Mouse (Mus musculus) lung, postnatal 0 days (tissue): ENCODE results near the gene Bola2. TPM values are rescaled to one million over a fixed set of nuclear protein-coding genes. Genes with fewer than 3 reads are reported as not detected.
"Not testable (repeated sequence)": the region's sequence is repeated elsewhere in the genome, so short reads cannot be mapped to it uniquely, and the experiment has no call there.

Experiments used
- ATAC-seq: fragments of 200-750 bp; cut with Nextera tagmentation; 2 replicates; pipeline ENCODE4 v1.8.0; 2017; ENCODE audit warnings: moderate library complexity
- DNase-seq: peaks from one replicate; pipeline ENCODE4 v3.0.0-alpha.2; 2016; ENCODE audit warnings: low spot score
- H3K27ac ChIP-seq: fragments of 300-500 bp; sonication (generic); 2 replicates; pipeline ENCODE4 v1.5.1; 2014; ENCODE audit warnings: antibody characterized with exemption, mild to moderate bottlenecking, low read length, mixed read lengths
- H3K27me3 ChIP-seq: fragments of 300-500 bp; sonication (generic); replicated peaks from 2 replicates; pipeline ENCODE4 v1.6.1; 2014; ENCODE audit warnings: low read length, mixed read lengths; ENCODE audit not compliant: insufficient read depth
- H3K36me3 ChIP-seq: fragments of 300-500 bp; sonication (generic); 2 replicates; pipeline ENCODE4 v1.6.1; 2014; ENCODE audit warnings: low read length, mixed read lengths; ENCODE audit not compliant: insufficient read depth
- H3K4me1 ChIP-seq: fragments of 300-500 bp; sonication (generic); 2 replicates; pipeline ENCODE4 v1.6.1; 2014; ENCODE audit warnings: antibody characterized with exemption, low read depth, low read length, mixed read lengths; ENCODE audit not compliant: insufficient read depth
- H3K4me2 ChIP-seq: fragments of 300-500 bp; sonication (generic); replicated peaks from 2 replicates; pipeline ENCODE4 v1.6.1; 2014; ENCODE audit warnings: low read depth, mild to moderate bottlenecking, low read length, moderate library complexity, mixed read lengths
- H3K4me3 ChIP-seq: fragments of 300-500 bp; sonication (generic); 2 replicates; pipeline ENCODE4 v1.5.1; 2014; ENCODE audit warnings: low read depth, low read length
- H3K9ac ChIP-seq: fragments of 300-500 bp; sonication (generic); replicated peaks from 2 replicates; pipeline ENCODE4 v1.6.1; 2014; ENCODE audit warnings: low read depth, mild to moderate bottlenecking
- H3K9me3 ChIP-seq: fragments of 300-500 bp; sonication (generic); 2 replicates; pipeline ENCODE4 v1.6.1; 2016; ENCODE audit warnings: low read length, mixed read lengths
- CTCF ChIP-seq: IDR thresholded peaks from 2 replicates; pipeline ENCODE4 v1.5.1; 2016; ENCODE audit warnings: antibody characterized with exemption, mild to moderate bottlenecking
- EP300 ChIP-seq: IDR thresholded peaks from 2 replicates; pipeline ENCODE4 v1.6.1; 2016; ENCODE audit warnings: antibody characterized with exemption, mild to moderate bottlenecking, control low read depth
- WGBS: fragments of 180-500 bp; shearing (Covaris S2); extraction: QIAGEN DNeasy Blood & Tissue Kit; methylation state at CpG from one replicate; pipeline ENCODE4 v1.1.7; 2014; 5-methylcytosine and 5-hydroxymethylcytosine counted together
- polyA plus RNA-seq: library from polyadenylated mRNA; unstranded; fragments of >200 nt; fragmentation: Nextera tagmentation; extraction: Ambion mirVana; gene quantifications from 2 replicates; pipeline ENCODE4 v1.2.1, GENCODE M21; 2015

The Bola2 gene
- polyA plus RNA-seq, 1 experiment from 2014 or later: 77.4 TPM

GRCm38 (mm10) chr7:126678545-126679341, 16.5 kb upstream of the Bola2 start:
- Histone ChIP-seq H3K4me2 (no peak overlapping the region), H3K4me3 (no peak overlapping the region), H3K27me3 (no peaks in the 10 kb centered on the region), H3K4me1 (peaks cover 20% of the 10 kb centered on the region; the same call in 1 of the 2 replicates), H3K36me3 (no peaks in the 10 kb centered on the region), H3K9me3 (no peaks in the 10 kb centered on the region), H3K9ac (no peak overlapping the region), H3K27ac (no peak overlapping the region)
- ATAC-seq: no peak
- WGBS: 54% methylated on average over 8 of the region's 8 CpGs
- DNase-seq: no peak
- TF ChIP-seq CTCF (no peak), EP300 (no peak)

GRCm38 (mm10) chr7:126679683-126680082, 15.5 kb upstream of the Bola2 start:
- H3K9me3 ChIP-seq: no peaks in the 10 kb centered on the region
- no peak overlapping the region for H3K4me2 ChIP-seq
- H3K4me3 ChIP-seq: no peak overlapping the region
- H3K4me1 ChIP-seq: peaks cover 20% of the 10 kb centered on the region; the same call in 1 of the 2 replicates
- no peak overlapping the region for H3K9ac ChIP-seq
- H3K36me3 ChIP-seq: no peaks in the 10 kb centered on the region
- TF ChIP-seq CTCF: no peak
- no peak for TF ChIP-seq EP300
- 83% methylated on average over 5 of the region's 5 CpGs for WGBS
- DNase-seq (peak; percentile 40), ATAC-seq (no peak)
- no peaks in the 10 kb centered on the region for H3K27me3 ChIP-seq
- no peak overlapping the region for H3K27ac ChIP-seq

- H3K9ac ChIP-seq: no peak overlapping the region
- peak; percentile 36 for DNase-seq
- H3K27me3 ChIP-seq: no peaks in the 10 kb centered on the region
- no peak overlapping the region for H3K4me3 ChIP-seq
- H3K4me2 ChIP-seq: no peak overlapping the region
- no peak for ATAC-seq
- no peak overlapping the region for H3K27ac ChIP-seq
- no peak for TF ChIP-seq EP300
- no peak for TF ChIP-seq CTCF
- H3K9me3 ChIP-seq: no peaks in the 10 kb centered on the region
- WGBS: 75% methylated on average over 5 of the region's 5 CpGs
- H3K4me1 ChIP-seq: peaks cover 8% of the 10 kb centered on the region; the same call in 1 of the 2 replicates
- H3K36me3 ChIP-seq: no peaks in the 10 kb centered on the region
These were observed 14.0 kb upstream of the Bola2 start for GRCm38 (mm10) chr7:126681221-126681620.

DNA sequence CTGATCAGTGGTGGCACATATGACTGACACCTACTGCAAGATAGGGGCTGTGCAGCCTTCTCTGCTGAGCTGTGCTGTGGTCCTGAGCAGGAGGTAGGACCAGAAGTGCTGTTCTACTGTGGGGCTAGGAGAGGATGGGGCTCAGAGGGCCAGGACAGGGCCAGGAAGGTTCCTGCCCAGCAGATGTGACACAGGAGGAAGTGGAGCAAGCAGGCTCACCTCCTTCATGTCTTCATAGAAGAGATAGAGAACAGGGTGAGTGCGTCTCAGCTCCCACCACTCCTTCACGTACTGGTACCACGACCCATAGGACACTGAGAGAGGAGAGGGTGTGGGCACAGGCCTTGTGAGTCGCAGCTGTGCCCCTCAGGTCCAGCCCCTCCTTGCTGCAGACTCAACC, 7.0 kb upstream of the Bola2 start:
- H3K4me1 ChIP-seq, H3K9ac ChIP-seq, ATAC-seq, H3K4me3 ChIP-seq, H3K27me3 ChIP-seq, H3K36me3 ChIP-seq, H3K4me2 ChIP-seq, H3K27ac ChIP-seq, DNase-seq, H3K9me3 ChIP-seq: not testable (repeated sequence)
- WGBS: 80% methylated on average over 1 of the region's 4 CpGs

DNA sequence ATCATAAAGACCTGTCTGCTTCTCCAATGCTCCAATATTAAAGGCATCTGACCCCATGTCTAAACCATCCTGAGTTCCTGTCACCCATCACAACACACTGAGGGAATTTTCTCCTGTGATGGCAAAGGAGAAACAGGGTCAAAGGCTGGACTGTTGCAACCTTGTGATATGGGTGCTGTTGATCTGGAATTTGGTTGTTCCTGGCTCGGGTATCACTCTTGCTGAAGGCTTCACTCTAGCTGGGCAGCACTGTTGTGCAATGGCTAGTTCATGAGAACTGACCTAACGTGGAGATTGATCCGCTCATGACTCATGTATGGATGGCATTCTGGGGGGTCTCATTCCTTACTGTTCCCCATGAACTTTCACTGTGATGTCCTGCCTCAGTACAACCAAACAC, 6.2 kb upstream of the Bola2 start:
- Histone ChIP-seq H3K4me2 (no peak overlapping the region), H3K4me3 (no peak overlapping the region), H3K4me1 (no peaks in the 10 kb centered on the region), H3K9ac (no peak overlapping the region), H3K9me3 (no peaks in the 10 kb centered on the region), H3K27me3 (no peaks in the 10 kb centered on the region), H3K36me3 (0 out of 2 replicates have a peak, but pooled peaks cover 6% of the 10 kb centered on the region), H3K27ac (no peak overlapping the region)
- DNase-seq: no peak
- no peak for ATAC-seq
- TF ChIP-seq EP300 (no peak), CTCF (no peak)
- 72% methylated on average over 3 of the region's 3 CpGs for WGBS

GRCm38 (mm10) chr7:126690737-126691136, 4.5 kb upstream of the Bola2 start:
- WGBS: 81% methylated on average over 3 of the region's 3 CpGs
- H3K4me1 ChIP-seq: 0 out of 2 replicates have a peak, but pooled peaks cover 4% of the 10 kb centered on the region
- TF ChIP-seq CTCF (no peak), EP300 (no peak)
- no peak for ATAC-seq
- 0 out of 2 replicates have a peak, but pooled peaks cover 6% of the 10 kb centered on the region for H3K36me3 ChIP-seq
- no peak for DNase-seq
- H3K27me3 ChIP-seq: no peaks in the 10 kb centered on the region
- H3K9ac ChIP-seq: no peak overlapping the region
- no peak overlapping the region for H3K4me2 ChIP-seq
- H3K27ac ChIP-seq: no peak overlapping the region
- H3K9me3 ChIP-seq: no peaks in the 10 kb centered on the region
- H3K4me3 ChIP-seq: no peak overlapping the region
